Mouse (Mus musculus) layer of hippocampus, adult 9-11 months (tissue): ENCODE measurements at regions not wholly inside any gene's neighbourhood (a gene's known extent, or its start where the extent isn't known, plus 50 kb on each side); places are given as distances from the start of the nearest gene placed in this dataset.

Source experiments
- DNase-seq: peaks from one replicate; pipeline ENCODE4 v3.0.0; 2022

- DNase-seq = peak; percentile 28
Observed at GRCm38 (mm10) chr8:59776327-59776726, 726.7 kb downstream of the Gm10283 start.

- no peak for DNase-seq
Observed at GRCm38 (mm10) chr8:59768146-59768545, 734.9 kb downstream of the Gm10283 start.
